Mouse (Mus musculus) bone marrow macrophage, adult 2 months (primary cell): ENCODE measurements at regions not wholly inside any gene's neighbourhood (a gene's known extent, or its start where the extent isn't known, plus 50 kb on each side); places are given as distances from the start of the nearest gene placed in this dataset.

Experiments used
- CTCF ChIP-seq: IDR thresholded peaks from 2 replicates; pipeline ENCODE4 v1.5.1; 2012; ENCODE audit warnings: low read depth, mild to moderate bottlenecking, low read length, moderate library complexity
- POLR2A ChIP-seq: IDR thresholded peaks from 2 replicates; pipeline ENCODE4 v1.6.1; 2012; ENCODE audit warnings: mild to moderate bottlenecking, low read depth, low read length, borderline replicate concordance

DNA sequence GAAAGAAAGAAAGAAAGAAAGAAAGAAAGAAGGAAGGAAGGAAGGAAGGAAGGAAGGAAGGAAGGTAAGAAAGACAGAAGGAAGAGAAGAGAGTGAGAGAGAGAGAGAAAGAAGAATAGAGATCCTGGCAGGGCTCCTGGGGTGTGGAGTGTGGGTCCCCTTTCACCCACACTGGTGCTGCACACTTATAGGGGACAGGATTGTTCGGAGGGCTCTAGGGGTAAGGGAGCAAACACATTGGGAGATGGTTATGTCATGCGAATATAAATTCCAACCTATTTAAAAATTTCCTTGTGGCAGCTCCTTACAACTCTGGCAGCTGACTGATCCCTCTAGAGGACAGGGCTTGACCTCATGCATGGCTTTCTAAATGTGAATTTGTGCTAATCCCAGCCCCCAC lies 286.5 kb downstream of the Fgf9 start:
- TF ChIP-seq POLR2A, result no peak
- no peak for TF ChIP-seq CTCF
